Comparison of ENCODE assay signal across 11 mouse cellular contexts in genomic region chr16:32614047-32614446, GRCm38 (mm10). TPM values are rescaled to one million over a fixed set of nuclear protein-coding genes. Genes with fewer than 3 reads are reported as not detected.
DNase-seq lines count a peak whose midpoint lies in the region; ATAC-seq and TF ChIP-seq lines count a peak whose summit lies in the region.
"Had no signal": no experiment of that assay in that cellular context is flagged by ENCODE, and none has a peak within 500 bp of the region (broad histone marks: within the 10 kb centered on the region; RNA-seq: fewer than 3 reads in every experiment).

No protein-coding gene starts in this region.

- H3K9me3 ChIP-seq in erythroblast, embryonic 14.5 days (ENCODE audit: control insufficient read depth, low read length): no peaks in the 10 kb centered on the region
- no peaks in the 10 kb centered on the region for H3K9me3 ChIP-seq in lung, embryonic 14.5 days (ENCODE audit: low read depth, low read length)
- H3K9me3 ChIP-seq: embryonic facial prominence, embryonic 13.5 days had no signal

- no peak overlapping the region for H3K4me2 ChIP-seq in lung, embryonic 14.5 days
- H3K4me2 ChIP-seq: embryonic facial prominence, embryonic 13.5 days had no signal

- peaks cover 57% of the 10 kb centered on the region for H3K4me1 ChIP-seq in erythroblast, embryonic 14.5 days (ENCODE audit: control insufficient read depth)
- H3K4me1 ChIP-seq in lung, embryonic 14.5 days (ENCODE audit: insufficient read depth): 0 out of 2 replicates have a peak, but pooled peaks cover 3% of the 10 kb centered on the region
- H3K4me1 ChIP-seq: embryonic facial prominence, embryonic 13.5 days had no signal

- H3K27me3 ChIP-seq in erythroblast, embryonic 14.5 days (ENCODE audit: control insufficient read depth): no peaks in the 10 kb centered on the region
- no peaks in the 10 kb centered on the region for H3K27me3 ChIP-seq in lung, embryonic 14.5 days (ENCODE audit: insufficient read depth, low read length)
- H3K27me3 ChIP-seq: embryonic facial prominence, embryonic 13.5 days had no signal

- WGBS in lung, embryonic 14.5 days: 54% methylated on average over 4 of the region's 4 CpGs

- H3K27ac ChIP-seq in lung, embryonic 14.5 days (ENCODE audit: low read depth): no peak overlapping the region
- H3K27ac ChIP-seq: embryonic facial prominence, embryonic 13.5 days had no signal

- no peak for ATAC-seq in erythroblast, adult 5-6 weeks (replicated peaks; ENCODE audit: low FRiP score, poor library complexity, severe bottlenecking)
- ATAC-seq in lung, embryonic 14.5 days (ENCODE audit: insufficient read depth): no peak
- ATAC-seq in activated CD4-positive, CD25-positive, alpha-beta regulatory T cell, adult 4 months: peak; percentile 45
- peak; percentile 66 for ATAC-seq in megakaryocyte progenitor cell, adult 5-6 weeks (replicated peaks; ENCODE audit: poor library complexity)

- DNase-seq in lung, embryonic 14.5 days: no peak
- no peak for DNase-seq in lung, postnatal 36 days
- DNase-seq in kidney, postnatal 10 days: no peak
- DNase-seq in testis, postnatal 10 days (ENCODE audit: low spot score): no peak
- DNase-seq: cerebellum, adult 9-10 months; kidney, postnatal 14 days had no signal

- H3K9ac ChIP-seq in lung, embryonic 14.5 days: no peak overlapping the region
- H3K9ac ChIP-seq: embryonic facial prominence, embryonic 13.5 days had no signal

- peaks cover 100% of the 10 kb centered on the region for H3K36me3 ChIP-seq in erythroblast, embryonic 14.5 days (ENCODE audit: control insufficient read depth)
- peaks cover 38% of the 10 kb centered on the region for H3K36me3 ChIP-seq in lung, embryonic 14.5 days (ENCODE audit: insufficient read depth)

- peak; percentile 17; the same call in 1 of the 2 replicates for TF ChIP-seq CTCF in lung, embryonic 14.5 days (IDR thresholded peaks at IDR 0.05; ENCODE audit: low read depth)

- H3K4me3 ChIP-seq in erythroblast, embryonic 14.5 days (replicated peaks): peak overlapping the region; percentile 25
- no peak overlapping the region for H3K4me3 ChIP-seq in lung, embryonic 14.5 days (ENCODE audit: low read depth, low read length)
- H3K4me3 ChIP-seq: embryonic facial prominence, embryonic 13.5 days had no signal

RNA-seq across cellular contexts. Expression of gene Tfrc, which starts 5.3 kb away (rescaled TPM):
- 5.4 and 6.9 TPM in 2 replicates for polyA plus RNA-seq in erythroblast, embryonic 14.5 days (2012)
- total RNA-seq in erythroblast, adult 5-6 weeks (2015; ENCODE audit: low replicate concordance): 1,871 and 1,887 TPM in 2 replicates
- total RNA-seq in erythroblast, adult 5-6 weeks (2017; ENCODE audit: low replicate concordance): 2,733 and 3,492 TPM in 2 replicates
- 64.5 and 71.2 TPM in 2 replicates for polyA plus RNA-seq in lung, embryonic 14.5 days (2014; fragmentation: Nextera tagmentation; extraction: Ambion mirVana)
- 10 to 100 TPM; 19.2 to 22.1 TPM for polyA plus RNA-seq in activated CD4-positive, CD25-positive, alpha-beta regulatory T cell, adult 4 months (2017; shearing (Covaris generic))
- total RNA-seq in megakaryocyte progenitor cell, adult 5-6 weeks (2015): 111 and 138 TPM in 2 replicates
- 110 and 143 TPM in 2 replicates for total RNA-seq in megakaryocyte progenitor cell, adult 5-6 weeks (2017)

RNA-seq across cellular contexts. Expression of gene Tnk2, which starts 29.6 kb away (rescaled TPM):
- 59.1 and 61.6 TPM in 2 replicates for polyA plus RNA-seq in erythroblast, embryonic 14.5 days (2012)
- total RNA-seq in erythroblast, adult 5-6 weeks (2015; ENCODE audit: low replicate concordance): 15.8 and 33.2 TPM in 2 replicates
- total RNA-seq in erythroblast, adult 5-6 weeks (2017; ENCODE audit: low replicate concordance): 19.6 and 29.7 TPM in 2 replicates
- 20.0 and 21.6 TPM in 2 replicates for polyA plus RNA-seq in lung, embryonic 14.5 days (2014; fragmentation: Nextera tagmentation; extraction: Ambion mirVana)
- 10 to 100 TPM in 1 of 2 experiments, 1 to 10 TPM in 1; 5.6 to 10.3 TPM for polyA plus RNA-seq in activated CD4-positive, CD25-positive, alpha-beta regulatory T cell, adult 4 months (2017; shearing (Covaris generic))
- 5.9 and 6.9 TPM in 2 replicates for total RNA-seq in megakaryocyte progenitor cell, adult 5-6 weeks (2015)
- 8.0 and 15.5 TPM in 2 replicates for total RNA-seq in megakaryocyte progenitor cell, adult 5-6 weeks (2017)

Comparison
In these comparisons a context has a peak if more than half of its experiments do, and no peak if none do; other contexts are left out.
1. ATAC-seq: peak in activated CD4-positive, CD25-positive, alpha-beta regulatory T cell, adult 4 months (single experiment) and megakaryocyte progenitor cell, adult 5-6 weeks (single experiment); none in erythroblast, adult 5-6 weeks (single experiment) and lung, embryonic 14.5 days (single experiment).